Mouse (Mus musculus) left cerebral cortex, adult 2 months (tissue): ENCODE measurements around the gene Ankmy2. TPM values are rescaled to one million over a fixed set of nuclear protein-coding genes. Genes with fewer than 3 reads are reported as not detected.
"Not testable (repeated sequence)": the region's sequence is repeated elsewhere in the genome, so short reads cannot be mapped to it uniquely, and the experiment has no call there.

ENCODE experiments used
- DNase-seq, 2 experiments: peaks; one replicate each; pipeline ENCODE4 v3.0.0; 2021 to 2022; ENCODE audit warnings: low spot score in 2 of 2, mixed read lengths in 1 of 2; ENCODE audit errors: extremely low spot score in 1 of 2
- H3K27ac ChIP-seq: fragments of 200-600 bp; 2 replicates; pipeline ENCODE4 v1.8.1; 2022
- H3K4me3 ChIP-seq: fragments of 200-600 bp; 2 replicates; pipeline ENCODE4 v1.8.1; 2022
- CTCF ChIP-seq: fragments of 200-600 bp; IDR thresholded peaks from 2 replicates; pipeline ENCODE4 v1.8.1; 2022; ENCODE audit warnings: antibody characterized with exemption, mild to moderate bottlenecking, moderate library complexity
- intact Hi-C: fragments of 180-260 bp; cut with DNase I; formaldehyde crosslinking; loops from one replicate; pipeline ENCODE4 v1.15.1; 2025
- total RNA-seq, 2 experiments: library from RNA; stranded (reverse); gene quantifications; 2 replicates each; pipeline ENCODE4 v1.2.3; 2021

Ankmy2 gene
- total RNA-seq, 2 experiments from 2014 or later, result 51.9 to 53.7 TPM

- no peak for DNase-seq
- H3K4me3 ChIP-seq, result no peak overlapping the region
- no peak for TF ChIP-seq CTCF
- intact Hi-C loops, result no loop called here
- H3K27ac ChIP-seq, result no peak overlapping the region
These were observed 7.3 kb downstream of the Ankmy2 start for GRCm38 (mm10) chr12:36164126-36164791.

- no peak for TF ChIP-seq CTCF
- H3K27ac ChIP-seq, result no peak overlapping the region
- intact Hi-C loops, result no loop called here
- DNase-seq, result no peak
- H3K4me3 ChIP-seq, result no peak overlapping the region
These were observed 8.4 kb downstream of the Ankmy2 start for GRCm38 (mm10) chr12:36165299-36165698.

GRCm38 (mm10) chr12:36177227-36177626, 20.3 kb downstream of the Ankmy2 start:
- Histone ChIP-seq H3K27ac (no peak overlapping the region), H3K4me3 (no peak overlapping the region)
- no peak for TF ChIP-seq CTCF
- DNase-seq, result no peak
- intact Hi-C loops, result no loop called here

GRCm38 (mm10) chr12:36182570-36182969, 25.7 kb downstream of the Ankmy2 start:
- DNase-seq, result no peak
- Histone ChIP-seq H3K27ac (no peak overlapping the region), H3K4me3 (no peak overlapping the region)
- intact Hi-C loops, result loop anchor here (2.0 kb wide), 1 partner anchor 62 kb away; no protein-coding TSS in a partner anchor
- TF ChIP-seq CTCF, result no peak

GRCm38 (mm10) chr12:36187081-36187480, 30.2 kb downstream of the Ankmy2 start:
- no peak for TF ChIP-seq CTCF
- Histone ChIP-seq H3K27ac (no peak overlapping the region), H3K4me3 (no peak overlapping the region)
- intact Hi-C loops, result no loop called here
- no peak for DNase-seq

GRCm38 (mm10) chr12:36189610-36190009, 32.7 kb downstream of the Ankmy2 start:
- no peak for DNase-seq
- Histone ChIP-seq H3K4me3 (no peak overlapping the region), H3K27ac (no peak overlapping the region)
- no peak for TF ChIP-seq CTCF
- intact Hi-C loops, result loop anchor here (10.0 kb wide), 1 partner anchor 295 kb away; no protein-coding TSS in a partner anchor

- H3K27ac ChIP-seq, result no peak overlapping the region
- no peak for DNase-seq
- TF ChIP-seq CTCF, result no peak
These were observed 33.4 kb downstream of the Ankmy2 start for GRCm38 (mm10) chr12:36190343-36190742.

GRCm38 (mm10) chr12:36194976-36195375, 38.1 kb downstream of the Ankmy2 start:
- Histone ChIP-seq H3K27ac (no peak overlapping the region), H3K4me3 (no peak overlapping the region)
- no peak for TF ChIP-seq CTCF
- intact Hi-C loops, result loop anchor here (10.0 kb wide), 1 partner anchor 300 kb away; no protein-coding TSS in a partner anchor
- no peak for DNase-seq

More at GRCm38 (mm10) chr12:36190343-36190742, 33.4 kb downstream of the Ankmy2 start:
- intact Hi-C loops, result loop anchor here (10.0 kb wide), 1 partner anchor 296 kb away; no protein-coding TSS in a partner anchor
- H3K4me3 ChIP-seq, result no peak overlapping the region

GRCm38 (mm10) chr12:36205579-36206119, 48.7 kb downstream of the Ankmy2 start:
- intact Hi-C loops, H3K4me3 ChIP-seq: not testable (repeated sequence)

GRCm38 (mm10) chr12:36207072-36207799, 50.3 kb downstream of the Ankmy2 start:
- TF ChIP-seq CTCF, result no peak
- Histone ChIP-seq H3K4me3 (peak overlapping the region; percentile 43), H3K27ac (peak overlapping the region; percentile 45)
- DNase-seq, result peak; percentile 32 to 37
- intact Hi-C loops, result no loop called here

More at GRCm38 (mm10) chr12:36205579-36206119, 48.7 kb downstream of the Ankmy2 start:
- not testable (repeated sequence) for DNase-seq, H3K27ac ChIP-seq

- TF ChIP-seq CTCF, result no peak
- no peak for DNase-seq
- intact Hi-C loops, result no loop called here
- Histone ChIP-seq H3K4me3 (peak overlapping the region; percentile 43), H3K27ac (peak overlapping the region; percentile 45)
These were observed 50.9 kb downstream of the Ankmy2 start for GRCm38 (mm10) chr12:36207800-36208148.

GRCm38 (mm10) chr12:36208456-36208855, 51.5 kb downstream of the Ankmy2 start:
- DNase-seq, result peak in 1 of 2 experiments; percentile 18
- Histone ChIP-seq H3K27ac (peak overlapping the region; percentile 61; the same call in 1 of the 2 replicates), H3K4me3 (peak overlapping the region; percentile 43)
- no peak for TF ChIP-seq CTCF
- intact Hi-C loops, result no loop called here
